Mouse (Mus musculus) erythroid progenitor cell, adult 5-6 weeks (primary cell): ENCODE data around the gene Stx8. TPM values are rescaled to one million over a fixed set of nuclear protein-coding genes. Genes with fewer than 3 reads are reported as not detected.

Experiments used
- ATAC-seq: replicated peaks from 2 replicates; pipeline ENCODE4 v1.8.0; 2016; ENCODE audit warnings: moderate number of reproducible peaks, mild to moderate bottlenecking, moderate TSS enrichment, inconsistent platforms; ENCODE audit not compliant: poor library complexity, low FRiP score, severe bottlenecking
- total RNA-seq, 2 experiments: library from RNA; stranded (forward) in 1 of 2; stranded (reverse) in 1 of 2; fragments of 150-400 nt in 1 of 2; fragments of 186-747, 209-891 nt in 1 of 2; gene quantifications; 2 replicates each; pipeline versions ENCODE4 v1.2.3 to v1.2.4; 2015 to 2017; ENCODE audit warnings: low replicate concordance in 2 of 2

Stx8 gene
- total RNA-seq, 2 experiments from 2014 or later: 3.3 to 14.7 TPM

GRCm38 (mm10) chr11:68185647-68186046, 219.7 kb downstream of the Stx8 start:
- no peak for ATAC-seq

GRCm38 (mm10) chr11:68187242-68187641, 221.2 kb downstream of the Stx8 start:
- ATAC-seq: no peak

GRCm38 (mm10) chr11:68188695-68189201, 222.8 kb downstream of the Stx8 start:
- no peak for ATAC-seq

- no peak for ATAC-seq
These were observed 224.9 kb downstream of the Stx8 start for GRCm38 (mm10) chr11:68190849-68191248.

- no peak for ATAC-seq
These were observed 229.2 kb downstream of the Stx8 start for GRCm38 (mm10) chr11:68195168-68195567.

- no peak for ATAC-seq
These were observed 229.7 kb downstream of the Stx8 start for GRCm38 (mm10) chr11:68195693-68196176.

- ATAC-seq: no peak
These were observed 230.6 kb downstream of the Stx8 start for GRCm38 (mm10) chr11:68196566-68196965.

- no peak for ATAC-seq
These were observed 231.5 kb downstream of the Stx8 start for GRCm38 (mm10) chr11:68197471-68197870.

- ATAC-seq: no peak
These were observed 232.7 kb downstream of the Stx8 start for GRCm38 (mm10) chr11:68198696-68199095.

GRCm38 (mm10) chr11:68199103-68199502, 233.1 kb downstream of the Stx8 start:
- ATAC-seq: no peak

GRCm38 (mm10) chr11:68199801-68200423, 233.9 kb downstream of the Stx8 start:
- no peak for ATAC-seq

- ATAC-seq: no peak
These were observed 234.5 kb downstream of the Stx8 start for GRCm38 (mm10) chr11:68200500-68200899.

- ATAC-seq: no peak
These were observed 235.1 kb downstream of the Stx8 start for GRCm38 (mm10) chr11:68201063-68201462.

GRCm38 (mm10) chr11:68201811-68202459, 235.9 kb downstream of the Stx8 start:
- ATAC-seq: no peak

GRCm38 (mm10) chr11:68202561-68202960, 236.6 kb downstream of the Stx8 start:
- no peak for ATAC-seq

GRCm38 (mm10) chr11:68203658-68204315, 237.8 kb downstream of the Stx8 start:
- ATAC-seq: no peak

GRCm38 (mm10) chr11:68204407-68204806, 238.4 kb downstream of the Stx8 start:
- ATAC-seq: no peak

- ATAC-seq: no peak
These were observed 239.7 kb downstream of the Stx8 start for GRCm38 (mm10) chr11:68205572-68206229.

- no peak for ATAC-seq
These were observed 242.0 kb downstream of the Stx8 start for GRCm38 (mm10) chr11:68208023-68208422.

- no peak for ATAC-seq
These were observed 242.6 kb downstream of the Stx8 start for GRCm38 (mm10) chr11:68208582-68208981.
